Mouse (Mus musculus) kidney, embryonic 15.5 days (tissue): ENCODE data around the gene Zfp953. TPM values are rescaled to one million over a fixed set of nuclear protein-coding genes. Genes with fewer than 3 reads are reported as not detected.
"Not testable (repeated sequence)": the region's sequence is repeated elsewhere in the genome, so short reads cannot be mapped to it uniquely, and the experiment has no call there.

Source experiments
- ATAC-seq: fragments of 200-750 bp; cut with Nextera tagmentation; replicated peaks from 2 replicates; pipeline ENCODE4 v1.8.0; 2017; ENCODE audit warnings: moderate TSS enrichment; ENCODE audit not compliant: low FRiP score
- H3K27ac ChIP-seq: fragments of 300-500 bp; sonication (generic); 2 replicates; pipeline ENCODE4 v1.5.1; 2015; ENCODE audit warnings: mild to moderate bottlenecking, inconsistent platforms
- H3K27me3 ChIP-seq: fragments of 300-500 bp; sonication (generic); 2 replicates; pipeline ENCODE4 v1.6.1; 2015; ENCODE audit warnings: inconsistent platforms
- H3K36me3 ChIP-seq: fragments of 300-500 bp; sonication (generic); 2 replicates; pipeline ENCODE4 v1.6.1; 2015; ENCODE audit warnings: inconsistent platforms
- H3K4me1 ChIP-seq: fragments of 300-500 bp; sonication (generic); 2 replicates; pipeline ENCODE4 v1.6.1; 2015; ENCODE audit warnings: inconsistent platforms
- H3K4me2 ChIP-seq: fragments of 300-500 bp; sonication (generic); 2 replicates; pipeline ENCODE4 v1.6.1; 2015; ENCODE audit warnings: moderate library complexity, mild to moderate bottlenecking, inconsistent platforms
- H3K4me3 ChIP-seq: fragments of 300-500 bp; sonication (generic); replicated peaks from 2 replicates; pipeline ENCODE4 v1.5.1; 2015; ENCODE audit warnings: mild to moderate bottlenecking, inconsistent platforms
- H3K9ac ChIP-seq: fragments of 300-500 bp; sonication (generic); 2 replicates; pipeline ENCODE4 v1.6.1; 2015; ENCODE audit warnings: mild to moderate bottlenecking, inconsistent platforms
- H3K9me3 ChIP-seq: fragments of 300-500 bp; sonication (generic); replicated peaks from 2 replicates; pipeline ENCODE4 v1.6.1; 2016; ENCODE audit warnings: inconsistent platforms
- WGBS: fragments of 180-500 bp; shearing (Covaris S2); methylation state at CpG from one replicate; pipeline ENCODE4 v1.1.7; 2015; ENCODE audit warnings: mixed read lengths; 5-methylcytosine and 5-hydroxymethylcytosine counted together
- polyA plus RNA-seq: library from polyadenylated mRNA; unstranded; fragments of >200 nt; fragmentation: Nextera tagmentation; extraction: Ambion mirVana; gene quantifications from 2 replicates; pipeline ENCODE4 v1.2.1, GENCODE M21; 2015

Zfp953 gene
- polyA plus RNA-seq = 1.5 TPM in 2 replicates

DNA sequence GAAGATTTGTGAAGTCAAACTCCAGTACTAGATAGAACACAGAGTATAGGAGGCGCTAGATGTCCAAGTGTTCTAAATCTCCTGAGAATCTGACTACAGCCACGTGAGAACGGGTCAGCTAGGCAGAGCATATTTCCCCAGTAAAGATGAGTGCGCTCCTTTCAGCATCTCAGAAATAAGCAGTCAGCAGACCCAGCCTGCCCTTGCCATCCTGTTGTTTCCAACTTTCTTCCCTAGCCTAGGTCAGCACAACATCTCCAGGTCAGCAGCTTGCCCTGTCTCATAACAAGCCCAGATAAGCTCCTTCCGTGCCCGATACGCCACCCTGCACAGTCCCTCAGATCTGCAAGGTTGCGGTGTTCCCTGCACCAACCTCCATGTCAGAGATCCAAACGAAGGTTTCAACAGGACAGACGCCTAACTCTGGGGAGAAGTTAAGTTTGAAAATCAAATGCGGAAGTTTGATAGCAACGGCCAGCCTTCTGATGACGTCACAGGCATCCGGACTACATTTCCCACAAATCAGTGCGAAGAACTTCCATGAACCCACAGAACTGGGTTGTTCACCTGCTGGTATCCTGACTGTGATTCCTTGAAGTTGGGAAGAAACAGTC, at the start of gene Zfp953, which contains the start of gene Gm28044:
Gene Zfp953, minus strand, starts transcription at position 475 of the 614 bp plus-strand sequence.
Gene Gm28044, minus strand, starts transcription at position 406 of the 614 bp plus-strand sequence.
- Histone ChIP-seq H3K4me3 (peak within 1 kb of the TSS; percentile 79), H3K9me3 (no peaks in the 10 kb centered on the region), H3K27me3 (no peaks in the 10 kb centered on the region), H3K4me1 (peaks cover 3% of the 10 kb centered on the region; the same call in 1 of the 2 replicates), H3K4me2 (peak within 1 kb of the TSS; percentile 71), H3K36me3 (no peaks in the 10 kb centered on the region), H3K27ac (peak within 1 kb of the TSS; percentile 75), H3K9ac (peak within 1 kb of the TSS; percentile 74)
- WGBS = under 1% methylated on average over 15 of the region's 15 CpGs
- peak; percentile 95 for ATAC-seq

DNA sequence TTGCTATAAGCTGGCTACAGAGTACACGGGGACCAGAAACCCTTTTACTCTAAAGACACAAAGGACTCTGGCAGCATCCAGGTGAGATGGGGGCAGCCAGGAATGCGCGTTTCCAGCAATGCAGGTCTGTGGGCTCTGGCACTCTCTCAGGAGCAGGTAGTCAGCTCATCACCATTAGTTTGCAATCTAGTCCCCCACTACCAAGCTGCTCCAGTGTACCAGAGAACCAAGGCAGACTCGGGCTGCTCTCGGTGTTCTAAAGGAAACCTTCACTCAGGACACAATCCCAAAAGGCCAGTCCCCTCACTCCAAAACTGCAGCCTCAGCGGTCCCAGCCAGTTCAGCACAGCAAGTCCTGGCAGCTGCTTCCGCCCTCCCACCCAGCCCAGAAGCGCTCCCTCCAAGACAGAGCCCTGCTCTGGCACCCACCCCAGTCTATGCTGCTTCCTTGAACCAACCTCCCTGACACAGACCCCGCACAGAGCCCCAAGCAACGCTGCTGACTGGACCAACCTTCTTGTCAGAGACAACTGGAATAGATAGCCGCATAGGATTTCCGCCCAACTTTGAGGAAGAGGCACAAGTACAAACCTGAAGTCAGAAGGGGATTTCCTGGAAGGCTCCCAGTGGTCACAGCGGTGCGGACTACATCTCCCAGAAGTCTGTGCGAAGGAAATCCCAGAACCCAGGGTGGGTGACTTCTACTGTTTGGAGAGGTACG, 38.9 kb upstream of the Zfp953 start, which contains the start of gene Zfp429:
Gene Zfp429, minus strand, starts transcription at position 637 of the 721 bp plus-strand sequence.
- WGBS = 5% methylated on average over 16 of the region's 16 CpGs
- peak within 1 kb of the TSS; percentile 43; the same call in 1 of the 2 replicates for H3K9ac ChIP-seq
- peak within 1 kb of the TSS; percentile 62 for H3K4me3 ChIP-seq
- H3K27ac ChIP-seq = peak within 1 kb of the TSS; percentile 58; the same call in 1 of the 2 replicates
- peak within 1 kb of the TSS; percentile 58 for H3K4me2 ChIP-seq
- H3K4me1 ChIP-seq, H3K36me3 ChIP-seq, H3K27me3 ChIP-seq, H3K9me3 ChIP-seq: not testable (repeated sequence)
- ATAC-seq = peak; percentile 97

DNA sequence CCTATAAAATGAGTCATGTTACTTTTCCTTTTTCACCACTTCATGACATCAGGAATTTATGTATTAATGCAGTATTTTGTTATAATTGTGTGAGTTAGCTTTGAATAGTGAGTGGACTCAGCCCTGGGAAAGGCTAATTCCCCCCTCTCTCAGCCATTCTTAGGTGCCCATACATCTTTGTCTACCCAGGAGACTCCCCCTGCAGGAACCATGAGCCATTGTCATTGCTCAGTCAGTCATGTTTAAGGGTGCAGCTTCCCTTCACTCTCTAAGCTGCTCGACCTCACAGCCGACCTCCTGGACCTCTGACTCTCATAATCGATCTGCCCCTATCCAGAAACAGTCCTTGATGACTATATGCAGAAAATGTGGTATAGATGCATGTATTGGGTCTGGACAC, 15.8 kb upstream of the Zfp953 start:
- H3K9ac ChIP-seq, H3K27ac ChIP-seq, H3K36me3 ChIP-seq, H3K27me3 ChIP-seq, H3K4me1 ChIP-seq, H3K4me2 ChIP-seq, H3K4me3 ChIP-seq, ATAC-seq, H3K9me3 ChIP-seq: not testable (repeated sequence)
- WGBS = 86% methylated on average over 3 of the region's 3 CpGs

DNA sequence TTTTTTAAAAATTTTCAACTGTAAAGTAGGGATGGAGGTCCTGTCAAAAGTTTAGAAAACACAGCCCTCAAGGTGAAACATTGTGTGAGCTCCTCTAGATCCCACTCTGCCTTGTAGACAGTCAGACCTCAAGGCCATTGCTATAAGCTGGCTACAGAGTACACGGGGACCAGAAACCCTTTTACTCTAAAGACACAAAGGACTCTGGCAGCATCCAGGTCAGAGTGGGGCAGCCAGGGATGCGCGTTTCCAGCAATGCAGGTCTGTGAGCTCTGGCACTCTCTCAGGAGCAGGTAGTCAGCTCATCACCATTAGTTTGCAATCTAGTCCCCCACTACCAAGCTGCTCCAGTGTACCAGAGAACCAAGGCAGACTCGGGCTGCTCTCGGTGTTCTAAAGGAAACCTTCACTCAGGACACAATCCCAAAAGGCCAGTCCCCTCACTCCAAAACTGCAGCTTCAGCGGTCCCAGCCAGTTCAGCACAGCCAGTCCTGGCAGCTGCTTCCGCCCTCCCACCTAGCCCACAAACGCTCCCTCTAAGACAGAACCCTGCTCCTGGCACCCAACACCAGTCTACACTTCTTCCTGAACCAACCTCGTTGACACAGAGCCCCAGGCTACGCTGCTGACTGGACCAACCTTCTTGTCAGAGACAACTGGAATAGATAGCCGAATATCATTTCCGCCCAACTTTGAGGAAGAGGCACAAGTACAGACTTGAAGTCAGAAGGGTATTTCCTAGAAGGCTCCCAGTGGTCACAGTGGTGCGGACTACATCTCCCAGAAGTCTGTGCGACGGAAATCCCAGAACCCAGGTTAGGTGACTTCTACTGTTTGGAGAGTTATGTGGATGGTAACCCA, 14.9 kb upstream of the Zfp953 start, which contains the start of the genes Gm28041 and Zfp456:
Gene Gm28041, minus strand, starts transcription at position 684 of the 862 bp plus-strand sequence.
Gene Zfp456, minus strand, starts transcription at position 761 of the 862 bp plus-strand sequence.
- Histone ChIP-seq H3K4me3 (peak within 1 kb of the TSS; percentile 56), H3K4me2 (peak within 1 kb of the TSS; percentile 61), H3K9ac (0 out of 2 replicates have a peak within 1 kb of the TSS, but pooled peaks have one; percentile 38)
- H3K36me3 ChIP-seq, H3K4me1 ChIP-seq, H3K9me3 ChIP-seq, H3K27ac ChIP-seq, H3K27me3 ChIP-seq: not testable (repeated sequence)
- peak; percentile 99 for ATAC-seq
- 17% methylated on average over 15 of the region's 15 CpGs for WGBS

GRCm38 (mm10) chr13:67351854-67352253, 8.6 kb downstream of the Zfp953 start:
- Histone ChIP-seq H3K27ac (no peak overlapping the region), H3K4me1 (no peaks in the 10 kb centered on the region), H3K9ac (no peak overlapping the region), H3K27me3 (no peaks in the 10 kb centered on the region), H3K4me3 (no peak overlapping the region), H3K9me3 (no peaks in the 10 kb centered on the region), H3K4me2 (no peak overlapping the region), H3K36me3 (no peaks in the 10 kb centered on the region)
- ATAC-seq = no peak

GRCm38 (mm10) chr13:67343422-67343821, 17.0 kb downstream of the Zfp953 start:
- no peak overlapping the region for H3K27ac ChIP-seq
- ATAC-seq = no peak
- WGBS = 88% methylated on average over 2 of the region's 2 CpGs
- H3K36me3 ChIP-seq = peaks cover 25% of the 10 kb centered on the region
- H3K4me2 ChIP-seq = no peak overlapping the region
- H3K4me1 ChIP-seq = no peaks in the 10 kb centered on the region
- no peaks in the 10 kb centered on the region for H3K27me3 ChIP-seq
- no peaks in the 10 kb centered on the region for H3K9me3 ChIP-seq
- H3K4me3 ChIP-seq = no peak overlapping the region
- no peak overlapping the region for H3K9ac ChIP-seq

GRCm38 (mm10) chr13:67332877-67333276, 27.5 kb downstream of the Zfp953 start:
- Histone ChIP-seq H3K4me1 (0 out of 2 replicates have a peak, but pooled peaks cover 6% of the 10 kb centered on the region), H3K27ac (0 out of 2 replicates have a peak overlapping the region, but pooled peaks have one; percentile 63), H3K4me2 (peak overlapping the region; percentile 70), H3K9me3 (no peaks in the 10 kb centered on the region), H3K4me3 (peak overlapping the region; percentile 60), H3K36me3 (no peaks in the 10 kb centered on the region), H3K9ac (peak overlapping the region; percentile 56), H3K27me3 (no peaks in the 10 kb centered on the region)
- ATAC-seq = peak; percentile 44; the same call in 1 of the 2 replicates
- WGBS = 63% methylated on average over 1 of the region's 1 CpGs

GRCm38 (mm10) chr13:67332019-67332724, 28.2 kb downstream of the Zfp953 start, which contains the start of gene Zfp595:
TSS of gene Zfp595 (minus strand) at chr13:67332570.
- H3K4me1 ChIP-seq = 0 out of 2 replicates have a peak, but pooled peaks cover 6% of the 10 kb centered on the region
- ATAC-seq = peak; percentile 96
- WGBS = 13% methylated on average over 17 of the region's 17 CpGs
- H3K27me3 ChIP-seq = no peaks in the 10 kb centered on the region
- H3K4me3 ChIP-seq = peak within 1 kb of the TSS; percentile 60
- peak within 1 kb of the TSS; percentile 56 for H3K9ac ChIP-seq
- H3K9me3 ChIP-seq = no peaks in the 10 kb centered on the region
- H3K36me3 ChIP-seq = no peaks in the 10 kb centered on the region
- peak within 1 kb of the TSS; percentile 63 for H3K27ac ChIP-seq
- H3K4me2 ChIP-seq = peak within 1 kb of the TSS; percentile 70

- Histone ChIP-seq H3K27me3 (no peaks in the 10 kb centered on the region), H3K36me3 (no peaks in the 10 kb centered on the region), H3K9me3 (0 out of 2 replicates have a peak, but pooled peaks cover under 1% of the 10 kb centered on the region), H3K4me2 (peak overlapping the region; percentile 91), H3K27ac (no peak overlapping the region), H3K4me3 (peak overlapping the region; percentile 79), H3K4me1 (peaks cover 10% of the 10 kb centered on the region), H3K9ac (peak overlapping the region; percentile 69)
- 27% methylated on average over 5 of the region's 5 CpGs for WGBS
- ATAC-seq = peak; percentile 57
Observed at GRCm38 (mm10) chr13:67306718-67307117, 53.7 kb downstream of the Zfp953 start.

DNA sequence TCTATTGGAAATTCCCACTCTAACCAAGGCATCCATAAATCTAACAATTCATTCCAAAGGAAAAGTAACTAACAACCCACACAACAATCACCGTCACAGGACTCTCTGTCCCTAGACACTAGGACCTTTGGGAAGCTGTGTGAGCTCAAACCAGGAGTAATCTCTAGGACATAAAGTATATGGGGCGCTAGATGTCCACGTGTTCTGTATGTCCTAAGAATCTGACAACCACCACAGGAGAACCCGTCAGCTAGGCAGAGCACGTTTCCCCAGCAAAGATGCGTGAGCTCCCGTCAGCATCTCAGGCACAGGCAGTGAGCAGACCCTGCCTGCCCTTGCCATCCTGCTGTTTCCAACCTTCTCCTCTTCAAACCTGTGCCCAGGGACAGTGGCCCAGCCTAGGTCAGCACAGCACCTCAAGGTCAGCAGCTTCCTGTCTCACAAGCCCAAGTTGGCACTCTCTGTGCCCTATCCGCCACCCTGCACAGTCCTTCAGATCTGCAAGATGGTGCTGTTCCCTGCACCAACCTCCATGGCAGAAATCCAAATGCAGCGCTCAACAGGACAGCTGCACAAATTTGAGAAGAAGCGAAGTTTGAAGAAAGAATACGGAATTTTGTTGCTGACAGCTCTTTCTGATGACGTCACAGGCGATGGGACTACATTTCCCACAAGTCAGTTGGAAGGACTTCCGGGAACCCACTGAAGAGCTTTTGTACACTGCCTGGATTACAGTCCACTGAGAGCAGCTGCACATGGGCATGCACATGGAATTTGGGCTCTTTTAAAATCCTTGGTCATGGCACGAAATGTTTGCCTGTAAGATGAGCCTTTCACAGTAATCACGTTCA, 54.4 kb downstream of the Zfp953 start, which contains the start of gene Zfp457:
Gene Zfp457, minus strand, starts transcription at position 664 of the 851 bp plus-strand sequence.
- Histone ChIP-seq H3K4me3 (peak within 1 kb of the TSS; percentile 79), H3K9me3 (no peaks in the 10 kb centered on the region), H3K4me1 (peaks cover 10% of the 10 kb centered on the region), H3K36me3 (no peaks in the 10 kb centered on the region), H3K27me3 (no peaks in the 10 kb centered on the region), H3K4me2 (peak within 1 kb of the TSS; percentile 91), H3K27ac (no peak within 1 kb of the TSS), H3K9ac (peak within 1 kb of the TSS; percentile 69)
- peak; percentile 98 for ATAC-seq
- WGBS = 9% methylated on average over 16 of the region's 16 CpGs
